Mouse (Mus musculus) hindbrain, embryonic 15.5 days (tissue): ENCODE results near the gene Mapk3. TPM values are rescaled to one million over a fixed set of nuclear protein-coding genes. Genes with fewer than 3 reads are reported as not detected.
"Not testable (repeated sequence)": the region's sequence is repeated elsewhere in the genome, so short reads cannot be mapped to it uniquely, and the experiment has no call there.

ENCODE experiments used
- ATAC-seq: fragments of 200-750 bp; cut with Nextera tagmentation; 2 replicates; pipeline ENCODE4 v1.8.0; 2017; ENCODE audit warnings: low read depth, moderate number of reproducible peaks, moderate TSS enrichment; ENCODE audit not compliant: low FRiP score
- H3K27ac ChIP-seq: fragments of 300-500 bp; sonication (generic); replicated peaks from 2 replicates; pipeline ENCODE4 v1.5.1; 2015; ENCODE audit warnings: mild to moderate bottlenecking, inconsistent platforms
- H3K27me3 ChIP-seq: fragments of 300-500 bp; sonication (generic); 2 replicates; pipeline ENCODE4 v1.6.1; 2015; ENCODE audit warnings: control low read depth, inconsistent platforms
- H3K36me3 ChIP-seq: fragments of 300-500 bp; sonication (generic); 2 replicates; pipeline ENCODE4 v1.6.1; 2015; ENCODE audit warnings: control low read depth, inconsistent platforms
- H3K4me1 ChIP-seq: fragments of 300-500 bp; sonication (generic); replicated peaks from 2 replicates; pipeline ENCODE4 v1.6.1; 2015; ENCODE audit warnings: control low read depth, inconsistent platforms
- H3K4me2 ChIP-seq: fragments of 300-500 bp; sonication (generic); 2 replicates; pipeline ENCODE4 v1.6.1; 2015; ENCODE audit warnings: moderate library complexity, mild to moderate bottlenecking, inconsistent platforms
- H3K4me3 ChIP-seq: fragments of 300-500 bp; sonication (generic); 2 replicates; pipeline ENCODE4 v1.5.1; 2015; ENCODE audit warnings: mild to moderate bottlenecking, inconsistent platforms
- H3K9ac ChIP-seq: fragments of 300-500 bp; sonication (generic); 2 replicates; pipeline ENCODE4 v1.6.1; 2015; ENCODE audit warnings: inconsistent platforms
- H3K9me3 ChIP-seq: fragments of 300-500 bp; sonication (generic); 2 replicates; pipeline ENCODE4 v1.6.1; 2016; ENCODE audit warnings: control low read depth, inconsistent platforms
- WGBS: fragments of 180-500 bp; shearing (Covaris S2); methylation state at CpG from one replicate; pipeline ENCODE4 v1.1.7; 2015; 5-methylcytosine and 5-hydroxymethylcytosine counted together
- polyA plus RNA-seq: library from polyadenylated mRNA; unstranded; fragments of >200 nt; fragmentation: Nextera tagmentation; extraction: Ambion mirVana; gene quantifications from 2 replicates; pipeline ENCODE4 v1.2.1, GENCODE M21; 2015

Mapk3 gene
- 107 and 115 TPM in 2 replicates for polyA plus RNA-seq

- ATAC-seq, result peak; percentile 62
- 2% methylated on average over 23 of the region's 38 CpGs for WGBS
- no peaks in the 10 kb centered on the region for H3K27me3 ChIP-seq
- peak within 1 kb of the TSS; percentile 88 for H3K27ac ChIP-seq
- peak within 1 kb of the TSS; percentile 69 for H3K4me3 ChIP-seq
- peak within 1 kb of the TSS; percentile 88 for H3K4me2 ChIP-seq
- H3K4me1 ChIP-seq, result peaks cover 45% of the 10 kb centered on the region
- no peaks in the 10 kb centered on the region for H3K9me3 ChIP-seq
- H3K9ac ChIP-seq, result peak within 1 kb of the TSS; percentile 69
- H3K36me3 ChIP-seq, result peaks cover 8% of the 10 kb centered on the region
These were observed at the start of gene Mapk3 for GRCm38 (mm10) chr7:126759050-126759671. TSS of gene Mapk3 (plus strand) at chr7:126759601.

DNA sequence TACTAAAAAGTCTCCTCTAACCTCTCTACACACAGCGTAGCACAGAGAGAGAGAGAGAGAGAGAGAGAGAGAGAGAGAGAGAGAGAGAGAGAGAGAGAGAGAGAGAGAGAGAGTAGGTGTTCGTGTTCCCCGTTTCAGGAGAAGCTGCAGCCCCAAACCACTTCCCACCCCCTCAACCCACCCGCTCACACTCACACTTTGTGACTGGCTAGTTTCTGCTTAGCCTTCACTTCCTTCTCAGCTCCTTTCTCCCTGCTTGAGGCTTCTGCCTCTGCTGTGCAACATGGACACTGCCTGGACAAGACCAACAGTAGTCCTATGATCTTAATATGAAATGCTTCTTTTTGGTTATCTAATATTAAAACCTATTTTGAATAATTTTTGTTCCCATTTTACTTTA is 49.1 kb upstream of the Mapk3 start:
- no peak overlapping the region for H3K4me3 ChIP-seq
- no peaks in the 10 kb centered on the region for H3K27me3 ChIP-seq
- H3K4me2 ChIP-seq, result no peak overlapping the region
- no peaks in the 10 kb centered on the region for H3K36me3 ChIP-seq
- no peak overlapping the region for H3K27ac ChIP-seq
- no peak overlapping the region for H3K9ac ChIP-seq
- 77% methylated on average over 4 of the region's 4 CpGs for WGBS
- ATAC-seq, result no peak
- no peaks in the 10 kb centered on the region for H3K9me3 ChIP-seq
- H3K4me1 ChIP-seq, result peaks cover 2% of the 10 kb centered on the region

- H3K4me1 ChIP-seq, result no peaks in the 10 kb centered on the region
- H3K9ac ChIP-seq, result no peak overlapping the region
- no peak for ATAC-seq
- no peak overlapping the region for H3K27ac ChIP-seq
- no peaks in the 10 kb centered on the region for H3K36me3 ChIP-seq
- H3K9me3 ChIP-seq, result no peaks in the 10 kb centered on the region
- no peak overlapping the region for H3K4me3 ChIP-seq
- H3K4me2 ChIP-seq, result no peak overlapping the region
- 84% methylated on average over 3 of the region's 3 CpGs for WGBS
- no peaks in the 10 kb centered on the region for H3K27me3 ChIP-seq
These were observed 47.5 kb upstream of the Mapk3 start for GRCm38 (mm10) chr7:126711910-126712309.

GRCm38 (mm10) chr7:126715679-126716078 is 43.7 kb upstream of the Mapk3 start:
- no peak overlapping the region for H3K9ac ChIP-seq
- no peak overlapping the region for H3K4me3 ChIP-seq
- no peak overlapping the region for H3K4me2 ChIP-seq
- H3K9me3 ChIP-seq, result no peaks in the 10 kb centered on the region
- no peak for ATAC-seq
- H3K4me1 ChIP-seq, result no peaks in the 10 kb centered on the region
- WGBS, result 87% methylated on average over 4 of the region's 4 CpGs
- H3K27ac ChIP-seq, result no peak overlapping the region
- H3K27me3 ChIP-seq, result no peaks in the 10 kb centered on the region
- H3K36me3 ChIP-seq, result no peaks in the 10 kb centered on the region

- H3K27me3 ChIP-seq, result no peaks in the 10 kb centered on the region
- H3K4me2 ChIP-seq, result no peak overlapping the region
- no peaks in the 10 kb centered on the region for H3K36me3 ChIP-seq
- no peak overlapping the region for H3K9ac ChIP-seq
- no peak overlapping the region for H3K27ac ChIP-seq
- 85% methylated on average over 3 of the region's 3 CpGs for WGBS
- H3K9me3 ChIP-seq, result no peaks in the 10 kb centered on the region
- H3K4me1 ChIP-seq, result no peaks in the 10 kb centered on the region
- no peak for ATAC-seq
- no peak overlapping the region for H3K4me3 ChIP-seq
These were observed 41.8 kb upstream of the Mapk3 start for GRCm38 (mm10) chr7:126717566-126717965.

- H3K9ac ChIP-seq, result no peak overlapping the region
- no peaks in the 10 kb centered on the region for H3K9me3 ChIP-seq
- 92% methylated on average over 5 of the region's 5 CpGs for WGBS
- H3K4me1 ChIP-seq, result no peaks in the 10 kb centered on the region
- ATAC-seq, result no peak
- no peak overlapping the region for H3K27ac ChIP-seq
- H3K27me3 ChIP-seq, result no peaks in the 10 kb centered on the region
- H3K4me2 ChIP-seq, result no peak overlapping the region
- H3K4me3 ChIP-seq, result no peak overlapping the region
- H3K36me3 ChIP-seq, result no peaks in the 10 kb centered on the region
These were observed 40.5 kb upstream of the Mapk3 start for GRCm38 (mm10) chr7:126718787-126719337.

GRCm38 (mm10) chr7:126721635-126722034 is 37.8 kb upstream of the Mapk3 start:
- no peaks in the 10 kb centered on the region for H3K27me3 ChIP-seq
- H3K9me3 ChIP-seq, result no peaks in the 10 kb centered on the region
- no peak overlapping the region for H3K4me3 ChIP-seq
- 94% methylated on average over 13 of the region's 13 CpGs for WGBS
- no peaks in the 10 kb centered on the region for H3K4me1 ChIP-seq
- no peak for ATAC-seq
- H3K27ac ChIP-seq, result no peak overlapping the region
- no peaks in the 10 kb centered on the region for H3K36me3 ChIP-seq
- no peak overlapping the region for H3K4me2 ChIP-seq
- no peak overlapping the region for H3K9ac ChIP-seq

DNA sequence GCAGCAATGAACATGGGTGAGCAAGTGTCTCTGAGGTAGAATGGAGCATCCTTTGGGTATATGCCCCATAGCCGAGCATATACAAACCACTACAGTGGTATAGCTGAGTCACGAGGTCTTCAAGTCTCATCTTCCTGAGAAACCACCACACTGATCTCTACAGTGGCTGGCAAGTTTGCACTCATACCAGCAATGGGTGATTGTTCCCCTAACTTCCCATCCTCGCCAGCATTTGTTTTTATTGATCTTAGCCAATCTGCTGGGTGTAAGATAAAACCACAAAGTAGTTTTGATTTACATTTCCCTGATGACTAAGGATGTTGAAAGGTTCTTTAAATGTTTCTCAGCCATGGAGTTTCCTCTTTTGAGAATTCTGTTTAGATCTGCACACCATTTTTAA is 34.3 kb upstream of the Mapk3 start:
- H3K36me3 ChIP-seq, result no peaks in the 10 kb centered on the region
- no peak overlapping the region for H3K4me2 ChIP-seq
- no peaks in the 10 kb centered on the region for H3K27me3 ChIP-seq
- ATAC-seq, result no peak
- 80% methylated on average over 3 of the region's 3 CpGs for WGBS
- H3K4me1 ChIP-seq, result no peaks in the 10 kb centered on the region
- H3K9me3 ChIP-seq, result no peaks in the 10 kb centered on the region
- no peak overlapping the region for H3K9ac ChIP-seq
- H3K4me3 ChIP-seq, result no peak overlapping the region
- H3K27ac ChIP-seq, result no peak overlapping the region

- no peak overlapping the region for H3K9ac ChIP-seq
- no peak overlapping the region for H3K27ac ChIP-seq
- WGBS, result 82% methylated on average over 5 of the region's 5 CpGs
- H3K4me2 ChIP-seq, result no peak overlapping the region
- ATAC-seq, result no peak
- H3K4me3 ChIP-seq, result no peak overlapping the region
- no peaks in the 10 kb centered on the region for H3K4me1 ChIP-seq
- H3K27me3 ChIP-seq, result no peaks in the 10 kb centered on the region
- H3K9me3 ChIP-seq, result no peaks in the 10 kb centered on the region
- H3K36me3 ChIP-seq, result no peaks in the 10 kb centered on the region
These were observed 33.7 kb upstream of the Mapk3 start for GRCm38 (mm10) chr7:126725667-126726066.

- H3K36me3 ChIP-seq, ATAC-seq, H3K27ac ChIP-seq, H3K4me1 ChIP-seq, H3K27me3 ChIP-seq, H3K9me3 ChIP-seq, H3K4me3 ChIP-seq, H3K9ac ChIP-seq, H3K4me2 ChIP-seq: not testable (repeated sequence)
- 91% methylated on average over 4 of the region's 4 CpGs for whole genome bisulfite sequencing
These were observed 29.1 kb upstream of the Mapk3 start for GRCm38 (mm10) chr7:126730256-126730789.

- no peaks in the 10 kb centered on the region for H3K27me3 ChIP-seq
- H3K36me3 ChIP-seq, result no peaks in the 10 kb centered on the region
- ATAC-seq, result no peak
- WGBS, result 86% methylated on average over 8 of the region's 8 CpGs
- H3K9ac ChIP-seq, result no peak overlapping the region
- no peak overlapping the region for H3K4me2 ChIP-seq
- H3K9me3 ChIP-seq, result no peaks in the 10 kb centered on the region
- no peak overlapping the region for H3K4me3 ChIP-seq
- no peak overlapping the region for H3K27ac ChIP-seq
- no peaks in the 10 kb centered on the region for H3K4me1 ChIP-seq
These were observed 23.3 kb upstream of the Mapk3 start for GRCm38 (mm10) chr7:126736122-126736521.

- Histone ChIP-seq H3K9me3 (no peaks in the 10 kb centered on the region), H3K4me2 (no peak overlapping the region), H3K4me1 (no peaks in the 10 kb centered on the region), H3K27me3 (no peaks in the 10 kb centered on the region), H3K9ac (no peak overlapping the region), H3K4me3 (no peak overlapping the region), H3K27ac (no peak overlapping the region), H3K36me3 (no peaks in the 10 kb centered on the region)
- WGBS, result 87% methylated on average over 17 of the region's 17 CpGs
- ATAC-seq, result no peak
These were observed 19.9 kb upstream of the Mapk3 start for GRCm38 (mm10) chr7:126739551-126739950.
